In genomic region chr11:102188980-102189379, GRCm38 (mm10) we compare ENCODE assay signal across 8 mouse cellular contexts. TPM values are rescaled to one million over a fixed set of nuclear protein-coding genes. Genes with fewer than 3 reads are reported as not detected.
DNase-seq lines count a peak whose midpoint lies in the region; ATAC-seq and TF ChIP-seq lines count a peak whose summit lies in the region.

No protein-coding gene starts in this region.

- DNase-seq in heart, postnatal 25 days (ENCODE audit: low spot score) = no peak
- DNase-seq in G1E (ENCODE audit: low spot score) = no peak
- DNase-seq in hindbrain, embryonic 11.5 days (ENCODE audit: low spot score) = no peak
- no peak for DNase-seq in midbrain, embryonic 11.5 days (ENCODE audit: low spot score, missing footprints)
- no peak for DNase-seq in frontal cortex, postnatal 14 days (ENCODE audit: low spot score in 2 of 2)
- DNase-seq in thymus, postnatal 25 days = no peak

- ATAC-seq in heart, embryonic 13.5 days (ENCODE audit: extremely low read depth, insufficient number of reproducible peaks, low FRiP score, low TSS enrichment) = no peak
- ATAC-seq in G1E (ENCODE audit: extremely low read depth, insufficient number of reproducible peaks, low FRiP score, poor library complexity, severe bottlenecking) = no peak
- ATAC-seq in hindbrain, embryonic 11.5 days (ENCODE audit: low FRiP score) = no peak
- ATAC-seq in midbrain, embryonic 11.5 days (ENCODE audit: low FRiP score) = no peak
- ATAC-seq in granulocyte monocyte progenitor cell, adult 5-6 weeks (replicated peaks; ENCODE audit: poor library complexity, severe bottlenecking) = no peak

- 0 out of 2 replicates have a peak overlapping the region, but pooled peaks have one; percentile 30 for H3K27ac ChIP-seq in heart, embryonic 13.5 days (replicated peaks)
- no peak overlapping the region for H3K27ac ChIP-seq in hindbrain, embryonic 11.5 days (ENCODE audit: low read depth, low read length)
- no peak overlapping the region for H3K27ac ChIP-seq in midbrain, embryonic 11.5 days (ENCODE audit: low read depth, low read length)

- TF ChIP-seq CTCF in G1E (IDR thresholded peaks at IDR 0.05; ENCODE audit: low read depth, low read length) = no peak

- H3K9me3 ChIP-seq in heart, embryonic 13.5 days = no peaks in the 10 kb centered on the region
- H3K9me3 ChIP-seq in G1E (replicated peaks) = no peaks in the 10 kb centered on the region
- no peaks in the 10 kb centered on the region for H3K9me3 ChIP-seq in hindbrain, embryonic 11.5 days (ENCODE audit: control insufficient read depth, low read length)
- no peaks in the 10 kb centered on the region for H3K9me3 ChIP-seq in midbrain, embryonic 11.5 days (ENCODE audit: control insufficient read depth, low read length)

- peak overlapping the region; percentile 86 for H3K9ac ChIP-seq in heart, embryonic 13.5 days
- peak overlapping the region; percentile 59 for H3K9ac ChIP-seq in hindbrain, embryonic 11.5 days (ENCODE audit: low read depth, low read length)
- peak overlapping the region; percentile 79 for H3K9ac ChIP-seq in midbrain, embryonic 11.5 days (ENCODE audit: low read length)

- peak overlapping the region; percentile 74 for H3K4me3 ChIP-seq in heart, embryonic 13.5 days
- peak overlapping the region; percentile 74; the same call in 1 of the 2 replicates for H3K4me3 ChIP-seq in G1E (ENCODE audit: low read depth, low read length)
- peak overlapping the region; percentile 58 for H3K4me3 ChIP-seq in hindbrain, embryonic 11.5 days (ENCODE audit: low read depth, low read length)
- peak overlapping the region; percentile 63 for H3K4me3 ChIP-seq in midbrain, embryonic 11.5 days (ENCODE audit: low read depth, low read length)

- H3K4me2 ChIP-seq in heart, embryonic 13.5 days = peak overlapping the region; percentile 74
- peak overlapping the region; percentile 57 for H3K4me2 ChIP-seq in hindbrain, embryonic 11.5 days (replicated peaks; ENCODE audit: low read depth, low read length)
- peak overlapping the region; percentile 87 for H3K4me2 ChIP-seq in midbrain, embryonic 11.5 days

- H3K4me1 ChIP-seq in heart, embryonic 13.5 days = peaks cover 30% of the 10 kb centered on the region
- H3K4me1 ChIP-seq in G1E (ENCODE audit: insufficient read depth, low read depth, low read length) = peaks cover 41% of the 10 kb centered on the region
- H3K4me1 ChIP-seq in hindbrain, embryonic 11.5 days (replicated peaks; ENCODE audit: control insufficient read depth, insufficient read depth, low read length) = peaks cover 7% of the 10 kb centered on the region
- H3K4me1 ChIP-seq in midbrain, embryonic 11.5 days (ENCODE audit: control insufficient read depth, insufficient read depth, low read length) = peaks cover 16% of the 10 kb centered on the region

- WGBS in heart, embryonic 13.5 days = 64% methylated on average over 6 of the region's 6 CpGs
- 68% methylated on average over 6 of the region's 6 CpGs for WGBS in hindbrain, embryonic 11.5 days
- WGBS in midbrain, embryonic 11.5 days = 72% methylated on average over 6 of the region's 6 CpGs

- H3K36me3 ChIP-seq in heart, embryonic 13.5 days = peaks cover 20% of the 10 kb centered on the region
- H3K36me3 ChIP-seq in G1E (replicated peaks) = peaks cover 28% of the 10 kb centered on the region
- H3K36me3 ChIP-seq in hindbrain, embryonic 11.5 days (ENCODE audit: control insufficient read depth, insufficient read depth, low read length) = 0 out of 2 replicates have a peak, but pooled peaks cover 2% of the 10 kb centered on the region
- peaks cover 7% of the 10 kb centered on the region for H3K36me3 ChIP-seq in midbrain, embryonic 11.5 days (ENCODE audit: control insufficient read depth, insufficient read depth, low read length)

- H3K27me3 ChIP-seq in heart, embryonic 13.5 days (replicated peaks) = no peaks in the 10 kb centered on the region
- no peaks in the 10 kb centered on the region for H3K27me3 ChIP-seq in G1E (ENCODE audit: insufficient read depth, low read length)
- H3K27me3 ChIP-seq in hindbrain, embryonic 11.5 days (ENCODE audit: control insufficient read depth, insufficient read depth, low read length) = no peaks in the 10 kb centered on the region
- no peaks in the 10 kb centered on the region for H3K27me3 ChIP-seq in midbrain, embryonic 11.5 days (ENCODE audit: control insufficient read depth, insufficient read depth, low read length)

- intact Hi-C loops in heart, postnatal 25 days (cut with DNase I) = loop anchor here (2.0 kb wide), 1 partner anchor 40 kb away; no protein-coding TSS in a partner anchor

RNA-seq across cellular contexts. Expression of gene G6pc3, which starts 0.4 kb away (rescaled TPM):
- 25.6 and 29.3 TPM in 2 replicates for polyA plus RNA-seq in heart, embryonic 13.5 days (2015; fragmentation: Nextera tagmentation; extraction: Ambion mirVana)
- 10 to 100 TPM; 40.3 to 41.8 TPM for total RNA-seq in heart, postnatal 25 days (2021)
- total RNA-seq in G1E (2014; fragmentation: Nextera tagmentation) (37.8 and 45.9 TPM in 2 replicates), G1E (2017) (12.4 and 13.1 TPM in 2 replicates)
- 14.6 and 14.8 TPM in 2 replicates for polyA plus RNA-seq in G1E (2012)
- polyA plus RNA-seq in hindbrain, embryonic 11.5 days (2014; fragmentation: Nextera tagmentation; extraction: Ambion mirVana) = 28.8 and 31.9 TPM in 2 replicates
- 27.8 and 31.5 TPM in 2 replicates for polyA plus RNA-seq in midbrain, embryonic 11.5 days (2014; fragmentation: Nextera tagmentation; extraction: Ambion mirVana)
- 144 TPM in 2 replicates for total RNA-seq in granulocyte monocyte progenitor cell, adult 5-6 weeks (2014; fragmentation: Nextera tagmentation)
- 61.1 and 61.6 TPM in 2 replicates for total RNA-seq in granulocyte monocyte progenitor cell, adult 5-6 weeks (2017)

RNA-seq across cellular contexts. Expression of gene Lsm12, which starts 3.9 kb away (rescaled TPM):
- polyA plus RNA-seq in heart, embryonic 13.5 days (2015; fragmentation: Nextera tagmentation; extraction: Ambion mirVana) = 80.7 and 97.0 TPM in 2 replicates
- 10 to 100 TPM; 46.6 to 51.5 TPM for total RNA-seq in heart, postnatal 25 days (2021)
- total RNA-seq in G1E (2014; fragmentation: Nextera tagmentation) = 160 and 182 TPM in 2 replicates
- 44.1 and 51.8 TPM in 2 replicates for total RNA-seq in G1E (2017)
- 114 and 136 TPM in 2 replicates for polyA plus RNA-seq in G1E (2012)
- 76.0 and 80.1 TPM in 2 replicates for polyA plus RNA-seq in hindbrain, embryonic 11.5 days (2014; fragmentation: Nextera tagmentation; extraction: Ambion mirVana)
- polyA plus RNA-seq in midbrain, embryonic 11.5 days (2014; fragmentation: Nextera tagmentation; extraction: Ambion mirVana) = 73.5 and 74.8 TPM in 2 replicates
- 109 and 123 TPM in 2 replicates for total RNA-seq in granulocyte monocyte progenitor cell, adult 5-6 weeks (2014; fragmentation: Nextera tagmentation)
- 67.6 and 77.7 TPM in 2 replicates for total RNA-seq in granulocyte monocyte progenitor cell, adult 5-6 weeks (2017)

RNA-seq across cellular contexts. Expression of gene Tmem101, which starts 32.8 kb away (rescaled TPM):
- 32.4 and 38.4 TPM in 2 replicates for polyA plus RNA-seq in heart, embryonic 13.5 days (2015; fragmentation: Nextera tagmentation; extraction: Ambion mirVana)
- 10 to 100 TPM; 14.3 to 17.5 TPM for total RNA-seq in heart, postnatal 25 days (2021)
- total RNA-seq in G1E (2014; fragmentation: Nextera tagmentation) (8.3 and 10.2 TPM in 2 replicates), G1E (2017) (12.9 and 16.7 TPM in 2 replicates)
- 8.1 and 14.3 TPM in 2 replicates for polyA plus RNA-seq in G1E (2012)
- 33.2 and 34.4 TPM in 2 replicates for polyA plus RNA-seq in hindbrain, embryonic 11.5 days (2014; fragmentation: Nextera tagmentation; extraction: Ambion mirVana)
- 33.5 and 35.9 TPM in 2 replicates for polyA plus RNA-seq in midbrain, embryonic 11.5 days (2014; fragmentation: Nextera tagmentation; extraction: Ambion mirVana)
- 11.8 and 19.4 TPM in 2 replicates for total RNA-seq in granulocyte monocyte progenitor cell, adult 5-6 weeks (2014; fragmentation: Nextera tagmentation)
- 14.8 and 32.0 TPM in 2 replicates for total RNA-seq in granulocyte monocyte progenitor cell, adult 5-6 weeks (2017)

RNA-seq across cellular contexts. Expression of gene Hdac5, which starts 41.0 kb away (rescaled TPM):
- 82.9 and 89.4 TPM in 2 replicates for polyA plus RNA-seq in heart, embryonic 13.5 days (2015; fragmentation: Nextera tagmentation; extraction: Ambion mirVana)
- total RNA-seq in heart, postnatal 25 days (2021) = 100 to 1,000 TPM; 129 to 136 TPM
- total RNA-seq in G1E (2014; fragmentation: Nextera tagmentation) = 20.5 and 30.7 TPM in 2 replicates
- total RNA-seq in G1E (2017) = 24.0 and 24.4 TPM in 2 replicates
- polyA plus RNA-seq in G1E (2012) = 42.8 and 48.2 TPM in 2 replicates
- 32.2 and 36.6 TPM in 2 replicates for polyA plus RNA-seq in hindbrain, embryonic 11.5 days (2014; fragmentation: Nextera tagmentation; extraction: Ambion mirVana)
- 25.6 and 31.9 TPM in 2 replicates for polyA plus RNA-seq in midbrain, embryonic 11.5 days (2014; fragmentation: Nextera tagmentation; extraction: Ambion mirVana)
- total RNA-seq in granulocyte monocyte progenitor cell, adult 5-6 weeks (2014; fragmentation: Nextera tagmentation) = 28.5 and 33.5 TPM in 2 replicates
- 15.8 and 26.3 TPM in 2 replicates for total RNA-seq in granulocyte monocyte progenitor cell, adult 5-6 weeks (2017)

RNA-seq across cellular contexts. Expression of gene Nags, which starts 43.7 kb away (rescaled TPM):
- polyA plus RNA-seq in heart, embryonic 13.5 days (2015; fragmentation: Nextera tagmentation; extraction: Ambion mirVana) = 0.33 TPM in 1 of 2 replicates, not detected in the other
- total RNA-seq in heart, postnatal 25 days (2021) = not detected
- total RNA-seq in G1E (2014; fragmentation: Nextera tagmentation) = not detected in 2 replicates
- 0.06 TPM in 1 of 2 replicates, not detected in the other for total RNA-seq in G1E (2017)
- not detected in 2 replicates for polyA plus RNA-seq in G1E (2012)
- 0.14 TPM in 1 of 2 replicates, not detected in the other for polyA plus RNA-seq in hindbrain, embryonic 11.5 days (2014; fragmentation: Nextera tagmentation; extraction: Ambion mirVana)
- not detected in 2 replicates for polyA plus RNA-seq in midbrain, embryonic 11.5 days (2014; fragmentation: Nextera tagmentation; extraction: Ambion mirVana)
- not detected in 2 replicates for total RNA-seq in granulocyte monocyte progenitor cell, adult 5-6 weeks (2014; fragmentation: Nextera tagmentation)
- total RNA-seq in granulocyte monocyte progenitor cell, adult 5-6 weeks (2017) = 0.04 TPM in 1 of 2 replicates, not detected in the other
